Mouse (Mus musculus) hindbrain, embryonic 14.5 days (tissue): ENCODE measurements around the gene Usp15. TPM values are rescaled to one million over a fixed set of nuclear protein-coding genes. Genes with fewer than 3 reads are reported as not detected.

Experiments used
- ATAC-seq: fragments of 200-750 bp; cut with Nextera tagmentation; 2 replicates; pipeline ENCODE4 v1.8.0; 2017; ENCODE audit warnings: moderate number of reproducible peaks, mild to moderate bottlenecking, moderate TSS enrichment, moderate library complexity; ENCODE audit not compliant: low FRiP score
- DNase-seq: peaks from one replicate; pipeline ENCODE4 v3.0.0-alpha.2; 2015; ENCODE audit warnings: low spot score
- H3K27ac ChIP-seq: fragments of 300-500 bp; sonication (generic); 2 replicates; pipeline ENCODE4 v1.5.1; 2014; ENCODE audit warnings: mild to moderate bottlenecking, moderate library complexity
- H3K27me3 ChIP-seq: fragments of 300-500 bp; sonication (generic); 2 replicates; pipeline ENCODE4 v1.6.1; 2014; ENCODE audit warnings: mild to moderate bottlenecking, low read length, mixed read lengths; ENCODE audit not compliant: control insufficient read depth, insufficient read depth
- H3K36me3 ChIP-seq: fragments of 300-500 bp; sonication (generic); replicated peaks from 2 replicates; pipeline ENCODE4 v1.6.1; 2014; ENCODE audit not compliant: control insufficient read depth, insufficient read depth
- H3K4me1 ChIP-seq: fragments of 300-500 bp; sonication (generic); replicated peaks from 2 replicates; pipeline ENCODE4 v1.6.1; 2014; ENCODE audit warnings: antibody characterized with exemption, low read length, mixed read lengths; ENCODE audit not compliant: control insufficient read depth, insufficient read depth
- H3K4me2 ChIP-seq: fragments of 300-500 bp; sonication (generic); replicated peaks from 2 replicates; pipeline ENCODE4 v1.6.1; 2014; ENCODE audit warnings: mild to moderate bottlenecking, moderate library complexity
- H3K4me3 ChIP-seq: fragments of 300-500 bp; sonication (generic); replicated peaks from 2 replicates; pipeline ENCODE4 v1.5.1; 2014; ENCODE audit warnings: mild to moderate bottlenecking, low read length
- H3K9ac ChIP-seq: fragments of 300-500 bp; sonication (generic); 2 replicates; pipeline ENCODE4 v1.6.1; 2014
- H3K9me3 ChIP-seq: fragments of 300-500 bp; sonication (generic); 2 replicates; pipeline ENCODE4 v1.6.1; 2016; ENCODE audit warnings: low read length; ENCODE audit not compliant: control insufficient read depth
- WGBS: fragments of 180-500 bp; shearing (Covaris S2); extraction: QIAGEN DNeasy Blood & Tissue Kit; methylation state at CpG from one replicate; pipeline ENCODE4 v1.1.7; 2014; 5-methylcytosine and 5-hydroxymethylcytosine counted together
- polyA plus RNA-seq: library from polyadenylated mRNA; unstranded; fragments of >200 nt; fragmentation: Nextera tagmentation; extraction: Ambion mirVana; gene quantifications from 2 replicates; pipeline ENCODE4 v1.2.1, GENCODE M21; 2014

Usp15 gene
- polyA plus RNA-seq, 1 experiment from 2014 or later, result 99.7 TPM

- ATAC-seq, result no peak
- no peak overlapping the region for H3K4me3 ChIP-seq
- no peak for DNase-seq
- H3K9me3 ChIP-seq, result no peaks in the 10 kb centered on the region
- no peaks in the 10 kb centered on the region for H3K27me3 ChIP-seq
- no peak overlapping the region for H3K4me2 ChIP-seq
- no peak overlapping the region for H3K27ac ChIP-seq
- no peak overlapping the region for H3K9ac ChIP-seq
- 95% methylated on average over 14 of the region's 14 CpGs for WGBS
- H3K36me3 ChIP-seq, result peaks cover 94% of the 10 kb centered on the region
- no peaks in the 10 kb centered on the region for H3K4me1 ChIP-seq
Observed at GRCm38 (mm10) chr10:123120666-123121392, 76.0 kb downstream of the Usp15 start.

GRCm38 (mm10) chr10:123116861-123117260, 79.9 kb downstream of the Usp15 start:
- ATAC-seq, result no peak
- H3K36me3 ChIP-seq, result peaks cover 80% of the 10 kb centered on the region

GRCm38 (mm10) chr10:123113466-123113865, 83.3 kb downstream of the Usp15 start:
- DNase-seq, result no peak
- ATAC-seq, result no peak
- Histone ChIP-seq H3K4me1 (no peaks in the 10 kb centered on the region), H3K27me3 (no peaks in the 10 kb centered on the region), H3K36me3 (peaks cover 65% of the 10 kb centered on the region), H3K4me2 (no peak overlapping the region), H3K9ac (no peak overlapping the region), H3K4me3 (no peak overlapping the region), H3K9me3 (no peaks in the 10 kb centered on the region), H3K27ac (no peak overlapping the region)
- 97% methylated on average over 8 of the region's 8 CpGs for WGBS

More at GRCm38 (mm10) chr10:123116861-123117260, 79.9 kb downstream of the Usp15 start:
- H3K27me3 ChIP-seq, result no peaks in the 10 kb centered on the region
- 80% methylated on average over 14 of the region's 14 CpGs for WGBS
- DNase-seq, result no peak
- no peaks in the 10 kb centered on the region for H3K9me3 ChIP-seq
- H3K27ac ChIP-seq, result no peak overlapping the region
- no peaks in the 10 kb centered on the region for H3K4me1 ChIP-seq
- no peak overlapping the region for H3K4me3 ChIP-seq
- no peak overlapping the region for H3K4me2 ChIP-seq
- H3K9ac ChIP-seq, result no peak overlapping the region

GRCm38 (mm10) chr10:123112787-123113168, 84.0 kb downstream of the Usp15 start:
- no peaks in the 10 kb centered on the region for H3K27me3 ChIP-seq
- H3K36me3 ChIP-seq, result peaks cover 58% of the 10 kb centered on the region
- H3K9ac ChIP-seq, result no peak overlapping the region
- ATAC-seq, result no peak
- no peaks in the 10 kb centered on the region for H3K9me3 ChIP-seq
- H3K4me2 ChIP-seq, result no peak overlapping the region
- no peak for DNase-seq
- no peak overlapping the region for H3K27ac ChIP-seq
- H3K4me3 ChIP-seq, result no peak overlapping the region
- WGBS, result 88% methylated on average over 9 of the region's 9 CpGs
- H3K4me1 ChIP-seq, result no peaks in the 10 kb centered on the region

- Histone ChIP-seq H3K27me3 (no peaks in the 10 kb centered on the region), H3K9me3 (no peaks in the 10 kb centered on the region), H3K27ac (no peak overlapping the region), H3K4me2 (no peak overlapping the region), H3K9ac (no peak overlapping the region), H3K4me3 (no peak overlapping the region), H3K36me3 (peaks cover 53% of the 10 kb centered on the region), H3K4me1 (no peaks in the 10 kb centered on the region)
- ATAC-seq (no peak), DNase-seq (no peak)
- WGBS, result 91% methylated on average over 11 of the region's 11 CpGs
Observed at GRCm38 (mm10) chr10:123112056-123112786, 84.6 kb downstream of the Usp15 start.

- Histone ChIP-seq H3K9me3 (no peaks in the 10 kb centered on the region), H3K36me3 (peaks cover 36% of the 10 kb centered on the region), H3K4me3 (no peak overlapping the region), H3K27ac (no peak overlapping the region), H3K27me3 (no peaks in the 10 kb centered on the region), H3K9ac (no peak overlapping the region), H3K4me2 (no peak overlapping the region), H3K4me1 (no peaks in the 10 kb centered on the region)
- no peak for DNase-seq
- ATAC-seq, result no peak
- 67% methylated on average over 11 of the region's 11 CpGs for WGBS
Observed at GRCm38 (mm10) chr10:123110548-123110947, 86.2 kb downstream of the Usp15 start.

GRCm38 (mm10) chr10:123108527-123108926, 88.3 kb downstream of the Usp15 start:
- Histone ChIP-seq H3K36me3 (peaks cover 23% of the 10 kb centered on the region), H3K9me3 (no peaks in the 10 kb centered on the region), H3K4me1 (no peaks in the 10 kb centered on the region), H3K27ac (no peak overlapping the region), H3K4me3 (no peak overlapping the region), H3K4me2 (no peak overlapping the region), H3K27me3 (no peaks in the 10 kb centered on the region), H3K9ac (no peak overlapping the region)
- WGBS, result 88% methylated on average over 1 of the region's 1 CpGs
- ATAC-seq (no peak), DNase-seq (no peak)

GRCm38 (mm10) chr10:123108121-123108520, 88.7 kb downstream of the Usp15 start:
- H3K9ac ChIP-seq, result no peak overlapping the region
- H3K4me1 ChIP-seq, result no peaks in the 10 kb centered on the region
- peaks cover 19% of the 10 kb centered on the region for H3K36me3 ChIP-seq
- no peak overlapping the region for H3K4me3 ChIP-seq
- H3K27ac ChIP-seq, result no peak overlapping the region
- WGBS, result 96% methylated on average over 5 of the region's 5 CpGs
- H3K4me2 ChIP-seq, result no peak overlapping the region
- ATAC-seq, result no peak
- H3K27me3 ChIP-seq, result no peaks in the 10 kb centered on the region
- DNase-seq, result no peak
- H3K9me3 ChIP-seq, result no peaks in the 10 kb centered on the region

- Histone ChIP-seq H3K36me3 (no peaks in the 10 kb centered on the region), H3K4me3 (no peak overlapping the region), H3K4me2 (no peak overlapping the region), H3K4me1 (no peaks in the 10 kb centered on the region), H3K27me3 (no peaks in the 10 kb centered on the region), H3K9me3 (no peaks in the 10 kb centered on the region), H3K27ac (no peak overlapping the region), H3K9ac (no peak overlapping the region)
- WGBS, result 81% methylated on average over 1 of the region's 1 CpGs
- ATAC-seq, result no peak
- no peak for DNase-seq
Observed at GRCm38 (mm10) chr10:123101303-123101702, 95.5 kb downstream of the Usp15 start.
